22 mouse cellular contexts compared by ENCODE assay signal in genomic region chr15:96178374-96179109, GRCm38 (mm10).
DNase-seq lines count a peak whose midpoint lies in the region; ATAC-seq and TF ChIP-seq lines count a peak whose summit lies in the region.
"Had no signal": no experiment of that assay in that cellular context is flagged by ENCODE, and none has a peak within 500 bp of the region (broad histone marks: within the 10 kb centered on the region; RNA-seq: fewer than 3 reads in every experiment).

No protein-coding gene starts in this region.

- no peaks in the 10 kb centered on the region for H3K27me3 ChIP-seq in kidney, postnatal 0 days (ENCODE audit: insufficient read depth, low read length)
- H3K27me3 ChIP-seq in kidney, embryonic 16.5 days (ENCODE audit: insufficient read depth, low read length) = no peaks in the 10 kb centered on the region
- no peaks in the 10 kb centered on the region for H3K27me3 ChIP-seq in forebrain, embryonic 15.5 days
- H3K27me3 ChIP-seq: CH12.LX; embryonic facial prominence, embryonic 12.5 days; hindbrain, embryonic 12.5 days had no signal

- no peak for TF ChIP-seq CTCF in kidney, postnatal 0 days (IDR thresholded peaks at IDR 0.05; ENCODE audit: low read depth)
- no peak for TF ChIP-seq CTCF in brain, embryonic 14.5 days (IDR thresholded peaks at IDR 0.05; ENCODE audit: borderline replicate concordance, extremely low read depth, insufficient read depth, insufficient read length)

- DNase-seq in kidney, postnatal 0 days (ENCODE audit: low spot score) = peak; percentile 33
- peak; percentile 78 for DNase-seq in brain, embryonic 14.5 days (ENCODE audit: low read depth)
- no peak for DNase-seq in retina, embryonic 14.5 days (ENCODE audit: low spot score)
- no peak for DNase-seq in ovary, adult 18-20 months (ENCODE audit: low spot score)
- DNase-seq: adrenal gland, adult 2 months; adrenal gland, postnatal 25 days; cerebellum, adult 11 months; cerebellum, adult 8-10 months; embryo, embryonic 11 days; gastrocnemius, postnatal 10 days; heart, adult 18-20 months; heart, postnatal 10 days; heart, postnatal 4 days had no signal

- no peak for TF ChIP-seq POLR2A in brain, embryonic 14.5 days (IDR thresholded peaks at IDR 0.05; ENCODE audit: borderline replicate concordance, extremely low read depth, insufficient read depth, insufficient read length, poor library complexity, severe bottlenecking)

- no peaks in the 10 kb centered on the region for H3K4me1 ChIP-seq in kidney, postnatal 0 days (replicated peaks; ENCODE audit: insufficient read depth, low read length)
- no peaks in the 10 kb centered on the region for H3K4me1 ChIP-seq in kidney, embryonic 16.5 days (ENCODE audit: insufficient read depth, low read length)
- peaks cover 15% of the 10 kb centered on the region for H3K4me1 ChIP-seq in forebrain, embryonic 15.5 days
- H3K4me1 ChIP-seq: embryonic facial prominence, embryonic 12.5 days had no signal

- no peaks in the 10 kb centered on the region for H3K36me3 ChIP-seq in kidney, postnatal 0 days (ENCODE audit: insufficient read depth, low read length)
- no peaks in the 10 kb centered on the region for H3K36me3 ChIP-seq in kidney, embryonic 16.5 days (ENCODE audit: insufficient read depth, low read length)
- H3K36me3 ChIP-seq in forebrain, embryonic 15.5 days = no peaks in the 10 kb centered on the region
- H3K36me3 ChIP-seq: embryonic facial prominence, embryonic 12.5 days; heart, embryonic 10.5 days; hindbrain, embryonic 12.5 days had no signal

- WGBS in kidney, postnatal 0 days = 73% methylated on average over 8 of the region's 8 CpGs
- 67% methylated on average over 8 of the region's 8 CpGs for WGBS in kidney, embryonic 16.5 days
- 13% methylated on average over 8 of the region's 8 CpGs for whole genome bisulfite sequencing in forebrain, embryonic 15.5 days

- ATAC-seq in kidney, postnatal 0 days (replicated peaks; ENCODE audit: low FRiP score, low read depth) = no peak
- ATAC-seq in kidney, embryonic 16.5 days (ENCODE audit: low FRiP score, low TSS enrichment) = no peak
- peak; percentile 80 for ATAC-seq in forebrain, embryonic 15.5 days (replicated peaks)
- no peak for ATAC-seq in megakaryocyte progenitor cell, adult 5-6 weeks (replicated peaks; ENCODE audit: poor library complexity)
- ATAC-seq: hindbrain, embryonic 16.5 days; inflammation-experienced regulatory T-cells, adult 6 months had no signal

- no peaks in the 10 kb centered on the region for H3K9me3 ChIP-seq in kidney, postnatal 0 days (replicated peaks; ENCODE audit: low read length)
- H3K9me3 ChIP-seq in kidney, embryonic 16.5 days (ENCODE audit: low read length) = no peaks in the 10 kb centered on the region
- H3K9me3 ChIP-seq in forebrain, embryonic 15.5 days = no peaks in the 10 kb centered on the region
- H3K9me3 ChIP-seq: embryonic facial prominence, embryonic 12.5 days; heart, embryonic 10.5 days; hindbrain, embryonic 12.5 days had no signal

- no peak overlapping the region for H3K27ac ChIP-seq in kidney, postnatal 0 days
- no peak overlapping the region for H3K27ac ChIP-seq in kidney, embryonic 16.5 days (ENCODE audit: low read length)
- H3K27ac ChIP-seq in forebrain, embryonic 15.5 days (replicated peaks) = peak overlapping the region; percentile 57
- H3K27ac ChIP-seq: embryonic facial prominence, embryonic 12.5 days; heart, embryonic 10.5 days; hindbrain, embryonic 12.5 days had no signal

- H3K4me2 ChIP-seq in kidney, postnatal 0 days (ENCODE audit: low read length) = no peak overlapping the region
- H3K4me2 ChIP-seq in kidney, embryonic 16.5 days (replicated peaks; ENCODE audit: low read depth, low read length) = no peak overlapping the region
- no peak overlapping the region for H3K4me2 ChIP-seq in forebrain, embryonic 15.5 days (replicated peaks)
- H3K4me2 ChIP-seq: embryonic facial prominence, embryonic 12.5 days; hindbrain, embryonic 12.5 days had no signal

- no peak overlapping the region for H3K9ac ChIP-seq in kidney, postnatal 0 days (ENCODE audit: low read depth, low read length)
- no peak overlapping the region for H3K9ac ChIP-seq in kidney, embryonic 16.5 days (replicated peaks; ENCODE audit: low read length)
- H3K9ac ChIP-seq in forebrain, embryonic 15.5 days (replicated peaks) = no peak overlapping the region
- H3K9ac ChIP-seq: embryonic facial prominence, embryonic 12.5 days; hindbrain, embryonic 12.5 days had no signal

- no peak overlapping the region for H3K4me3 ChIP-seq in kidney, postnatal 0 days (replicated peaks; ENCODE audit: low read depth, low read length)
- no peak overlapping the region for H3K4me3 ChIP-seq in kidney, embryonic 16.5 days (ENCODE audit: low read length)
- H3K4me3 ChIP-seq in forebrain, embryonic 15.5 days = no peak overlapping the region
- H3K4me3 ChIP-seq: embryonic facial prominence, embryonic 12.5 days; heart, embryonic 10.5 days; hindbrain, embryonic 12.5 days had no signal

Comparison
In these comparisons a context has a peak if more than half of its experiments do, and no peak if none do; other contexts are left out.
1. DNase-seq: peak in kidney, postnatal 0 days (single experiment) and brain, embryonic 14.5 days (single experiment); none in retina, embryonic 14.5 days (single experiment) and ovary, adult 18-20 months (single experiment).